In the genomic region with DNA sequence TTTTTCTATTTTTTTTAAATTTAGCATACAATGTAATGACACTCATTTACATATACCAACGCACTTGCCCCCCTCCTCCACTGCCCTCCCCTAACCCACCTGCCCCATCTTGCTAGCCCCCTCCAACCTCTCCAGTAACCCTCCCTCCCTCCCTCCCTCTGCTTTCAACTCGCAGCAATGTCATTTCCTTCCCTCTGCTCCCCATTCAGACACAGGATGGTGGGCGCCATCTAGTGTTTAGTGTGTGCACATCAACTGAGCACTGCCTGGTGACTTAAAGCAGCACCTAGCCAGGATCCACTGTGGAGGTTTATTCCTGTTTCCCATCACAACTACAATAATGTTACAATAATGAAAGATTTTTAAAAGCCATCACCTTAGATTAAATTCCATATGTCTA, we compare ENCODE assay signal across 9 mouse cellular contexts.
DNase-seq lines count a peak whose midpoint lies in the region; ATAC-seq and TF ChIP-seq lines count a peak whose summit lies in the region.
"Had no signal": no experiment of that assay in that cellular context is flagged by ENCODE, and none has a peak within 500 bp of the region (broad histone marks: within the 10 kb centered on the region; RNA-seq: fewer than 3 reads in every experiment).

No protein-coding gene starts in this region.

- ATAC-seq in frontal cortex, adult (ENCODE audit: low TSS enrichment): peak; percentile 84
- ATAC-seq in limb, embryonic 14.5 days (ENCODE audit: low FRiP score, low read depth): peak; percentile 55; the same call in 1 of the 2 replicates
- ATAC-seq in neural tube, embryonic 11.5 days (ENCODE audit: insufficient read depth, low FRiP score, low TSS enrichment): no peak

- H3K9me3 ChIP-seq in limb, embryonic 14.5 days (ENCODE audit: control insufficient read depth, low read length): no peaks in the 10 kb centered on the region
- no peaks in the 10 kb centered on the region for H3K9me3 ChIP-seq in neural tube, embryonic 11.5 days (ENCODE audit: control insufficient read depth, low read length)

- H3K4me2 ChIP-seq in limb, embryonic 14.5 days (replicated peaks; ENCODE audit: low read depth, low read length, severe bottlenecking): no peak overlapping the region
- no peak overlapping the region for H3K4me2 ChIP-seq in neural tube, embryonic 11.5 days (ENCODE audit: low read depth)

- DNase-seq in 416B (ENCODE audit: low read depth): peak; percentile 61
- peak; percentile 38 for DNase-seq in Muller cell, postnatal 12 days (ENCODE audit: inconsistent ontology term)
- peak; percentile 45 for DNase-seq in cerebellum, adult 8-10 months
- peak; percentile 65 for DNase-seq in kidney, adult 2 months
- DNase-seq in limb, embryonic 14.5 days (ENCODE audit: low spot score): peak; percentile 77
- peak; percentile 73 for DNase-seq in neural tube, embryonic 11.5 days (ENCODE audit: low spot score)
- peak; percentile 5 to 31 for DNase-seq in thymus, postnatal 10 days (ENCODE audit: low spot score in 2 of 2)

- TF ChIP-seq CTCF in kidney, adult 2 months (conservative IDR thresholded peaks at IDR 0.05; ENCODE audit: insufficient read depth, insufficient read length, low read depth, low read length): peak; percentile 92

- no peak overlapping the region for H3K27ac ChIP-seq in kidney, adult 2 months (ENCODE audit: insufficient read depth, low read depth, low read length)
- no peak overlapping the region for H3K27ac ChIP-seq in limb, embryonic 14.5 days (replicated peaks; ENCODE audit: low read depth, low read length)
- H3K27ac ChIP-seq in neural tube, embryonic 11.5 days (ENCODE audit: low read depth, low read length): no peak overlapping the region

- no peak overlapping the region for H3K4me3 ChIP-seq in kidney, adult 2 months (ENCODE audit: insufficient read depth, low read depth, low read length)
- H3K4me3 ChIP-seq in limb, embryonic 14.5 days (replicated peaks; ENCODE audit: low read length): no peak overlapping the region
- no peak overlapping the region for H3K4me3 ChIP-seq in neural tube, embryonic 11.5 days (ENCODE audit: low read depth, low read length)
- H3K4me3 ChIP-seq: erythroblast, embryonic 14.5 days had no signal

- H3K27me3 ChIP-seq in kidney, adult 2 months (replicated peaks; ENCODE audit: control insufficient read depth, insufficient read depth, low read length): no peaks in the 10 kb centered on the region
- no peaks in the 10 kb centered on the region for H3K27me3 ChIP-seq in limb, embryonic 14.5 days (ENCODE audit: control insufficient read depth, insufficient read depth, low read length)
- H3K27me3 ChIP-seq in neural tube, embryonic 11.5 days (ENCODE audit: control insufficient read depth, insufficient read depth, low read length): no peaks in the 10 kb centered on the region

- no peaks in the 10 kb centered on the region for H3K4me1 ChIP-seq in kidney, adult 2 months (ENCODE audit: control insufficient read depth, insufficient read depth, low read length)
- no peaks in the 10 kb centered on the region for H3K4me1 ChIP-seq in limb, embryonic 14.5 days (ENCODE audit: control insufficient read depth, insufficient read depth, low read length)
- no peaks in the 10 kb centered on the region for H3K4me1 ChIP-seq in neural tube, embryonic 11.5 days (ENCODE audit: control insufficient read depth, insufficient read depth, low read length)

- H3K9ac ChIP-seq in limb, embryonic 14.5 days (ENCODE audit: low read depth, low read length, severe bottlenecking): no peak overlapping the region
- H3K9ac ChIP-seq in neural tube, embryonic 11.5 days (ENCODE audit: low read length): no peak overlapping the region

- WGBS in kidney, adult 2 months: 4% methylated on average over 3 of the region's 3 CpGs
- 0% methylated on average over 3 of the region's 3 CpGs for WGBS in limb, embryonic 14.5 days
- WGBS in neural tube, embryonic 11.5 days: 0% methylated on average over 3 of the region's 3 CpGs

- H3K36me3 ChIP-seq in kidney, adult 2 months (ENCODE audit: control insufficient read depth, insufficient read depth, low read length): no peaks in the 10 kb centered on the region
- H3K36me3 ChIP-seq in limb, embryonic 14.5 days (ENCODE audit: control insufficient read depth, insufficient read depth, low read length): no peaks in the 10 kb centered on the region
- H3K36me3 ChIP-seq in neural tube, embryonic 11.5 days (ENCODE audit: control insufficient read depth, insufficient read depth, low read length): no peaks in the 10 kb centered on the region

- TF ChIP-seq POLR2A in kidney, adult 2 months (IDR thresholded peaks at IDR 0.05; ENCODE audit: low read depth, low read length): no peak
- no peak for TF ChIP-seq POLR2A in limb, embryonic 14.5 days (IDR thresholded peaks at IDR 0.05; ENCODE audit: borderline replicate concordance, extremely low read depth, insufficient read depth, insufficient read length)

Comparison
In these comparisons a context has a peak if more than half of its experiments do, and no peak if none do; other contexts are left out.
1. DNase-seq: peak in every context shown above with its lines; median percentile 77 in limb, embryonic 14.5 days; 73 in neural tube, embryonic 11.5 days; 65 in kidney, adult 2 months; 61 in 416B; 45 in cerebellum, adult 8-10 months; 38 in Muller cell, postnatal 12 days; 18 in thymus, postnatal 10 days.